Mouse (Mus musculus): ENCODE results near the gene Pex6.

Pex6 gene

GRCm38 (mm10) chr17:46775070-46775469 lies 63.8 kb downstream of the Pex6 start:
- no peak for DNase-seq (ENCODE audit: low spot score)
